Mouse (Mus musculus) embryonic facial prominence, embryonic 14.5 days (tissue): ENCODE measurements around the gene Zswim9. TPM values are rescaled to one million over a fixed set of nuclear protein-coding genes. Genes with fewer than 3 reads are reported as not detected.

ENCODE experiments used
- ATAC-seq: fragments of 200-750 bp; cut with Nextera tagmentation; 2 replicates; pipeline ENCODE4 v1.8.0; 2017; ENCODE audit warnings: low read depth, moderate number of reproducible peaks, moderate TSS enrichment
- DNase-seq: peaks from one replicate; pipeline ENCODE4 v3.0.0-alpha.2; 2015; ENCODE audit warnings: low spot score
- H3K27ac ChIP-seq: fragments of 300-500 bp; sonication (generic); replicated peaks from 2 replicates; pipeline ENCODE4 v1.5.1; 2014; ENCODE audit warnings: low read depth, mild to moderate bottlenecking, low read length, moderate library complexity
- H3K27me3 ChIP-seq: fragments of 300-500 bp; sonication (generic); replicated peaks from 2 replicates; pipeline ENCODE4 v1.6.1; 2014; ENCODE audit warnings: low read length; ENCODE audit not compliant: control insufficient read depth, insufficient read depth
- H3K36me3 ChIP-seq: fragments of 300-500 bp; sonication (generic); 2 replicates; pipeline ENCODE4 v1.6.1; 2014; ENCODE audit warnings: low read length, mixed read lengths; ENCODE audit not compliant: control insufficient read depth, insufficient read depth
- H3K4me1 ChIP-seq: fragments of 300-500 bp; sonication (generic); 2 replicates; pipeline ENCODE4 v1.6.1; 2014; ENCODE audit warnings: antibody characterized with exemption, low read length; ENCODE audit not compliant: control insufficient read depth, insufficient read depth
- H3K4me2 ChIP-seq: fragments of 300-500 bp; sonication (generic); 2 replicates; pipeline ENCODE4 v1.6.1; 2014; ENCODE audit warnings: low read depth, mild to moderate bottlenecking, low read length, moderate library complexity, mixed read lengths
- H3K4me3 ChIP-seq: fragments of 300-500 bp; sonication (generic); 2 replicates; pipeline ENCODE4 v1.5.1; 2014; ENCODE audit warnings: low read depth, mild to moderate bottlenecking, low read length
- H3K9ac ChIP-seq: fragments of 300-500 bp; sonication (generic); 2 replicates; pipeline ENCODE4 v1.6.1; 2014; ENCODE audit warnings: low read depth, mild to moderate bottlenecking, low read length, moderate library complexity, mixed read lengths
- H3K9me3 ChIP-seq: fragments of 300-500 bp; sonication (generic); 2 replicates; pipeline ENCODE4 v1.6.1; 2016; ENCODE audit warnings: low read length; ENCODE audit not compliant: control insufficient read depth
- WGBS: fragments of 180-500 bp; shearing (Covaris S2); extraction: QIAGEN DNeasy Blood & Tissue Kit; methylation state at CpG from one replicate; pipeline ENCODE4 v1.1.7; 2014; 5-methylcytosine and 5-hydroxymethylcytosine counted together
- polyA plus RNA-seq: library from polyadenylated mRNA; unstranded; fragments of >200 nt; fragmentation: Nextera tagmentation; extraction: Ambion mirVana; gene quantifications from 2 replicates; pipeline ENCODE4 v1.2.1, GENCODE M21; 2014

Zswim9 gene
- 3.8 and 4.2 TPM in 2 replicates for polyA plus RNA-seq

- ATAC-seq: peak; percentile 99
- no peaks in the 10 kb centered on the region for H3K9me3 ChIP-seq
- peak within 1 kb of the TSS; percentile 70 for H3K4me3 ChIP-seq
- peaks cover 50% of the 10 kb centered on the region for H3K36me3 ChIP-seq
- peak within 1 kb of the TSS; percentile 86 for H3K9ac ChIP-seq
- H3K4me2 ChIP-seq: peak within 1 kb of the TSS; percentile 88
- H3K27me3 ChIP-seq: no peaks in the 10 kb centered on the region
- WGBS: under 1% methylated on average over 39 of the region's 39 CpGs
- peak within 1 kb of the TSS; percentile 87 for H3K27ac ChIP-seq
- H3K4me1 ChIP-seq: 0 out of 2 replicates have a peak, but pooled peaks cover 3% of the 10 kb centered on the region
- DNase-seq: peak; percentile 97
These were observed at the start of gene Zswim9 for GRCm38 (mm10) chr7:13278308-13278891. TSS of gene Zswim9 (minus strand) at chr7:13278721.

- H3K9ac ChIP-seq: no peak within 1 kb of the TSS
- H3K4me1 ChIP-seq: no peaks in the 10 kb centered on the region
- H3K9me3 ChIP-seq: no peaks in the 10 kb centered on the region
- no peak within 1 kb of the TSS for H3K27ac ChIP-seq
- ATAC-seq (no peak), DNase-seq (no peak)
- H3K4me2 ChIP-seq: no peak within 1 kb of the TSS
- H3K27me3 ChIP-seq: no peaks in the 10 kb centered on the region
- WGBS: 77% methylated on average over 2 of the region's 2 CpGs
- no peaks in the 10 kb centered on the region for H3K36me3 ChIP-seq
- H3K4me3 ChIP-seq: no peak within 1 kb of the TSS
These were observed 45.8 kb upstream of the Zswim9 start, which contains the start of gene Pla2g4c for GRCm38 (mm10) chr7:13324316-13324715. TSS of gene Pla2g4c (plus strand) at chr7:13324655.

GRCm38 (mm10) chr7:13321424-13321823 lies 42.9 kb upstream of the Zswim9 start:
- no peaks in the 10 kb centered on the region for H3K9me3 ChIP-seq
- WGBS: 86% methylated on average over 3 of the region's 3 CpGs
- H3K36me3 ChIP-seq: no peaks in the 10 kb centered on the region
- H3K9ac ChIP-seq: no peak overlapping the region
- H3K27me3 ChIP-seq: no peaks in the 10 kb centered on the region
- no peak overlapping the region for H3K4me3 ChIP-seq
- H3K27ac ChIP-seq: no peak overlapping the region
- no peaks in the 10 kb centered on the region for H3K4me1 ChIP-seq
- DNase-seq: no peak
- no peak overlapping the region for H3K4me2 ChIP-seq
- no peak for ATAC-seq

- WGBS: 79% methylated on average over 5 of the region's 5 CpGs
- Histone ChIP-seq H3K36me3 (peaks cover 43% of the 10 kb centered on the region), H3K27me3 (no peaks in the 10 kb centered on the region), H3K9me3 (no peaks in the 10 kb centered on the region), H3K9ac (no peak overlapping the region), H3K4me3 (no peak overlapping the region), H3K27ac (0 out of 2 replicates have a peak overlapping the region, but pooled peaks have one; percentile 6), H3K4me1 (no peaks in the 10 kb centered on the region), H3K4me2 (no peak overlapping the region)
- ATAC-seq: peak; percentile 92
- DNase-seq: peak; percentile 83
These were observed 35.6 kb upstream of the Zswim9 start for GRCm38 (mm10) chr7:13314095-13314597.

GRCm38 (mm10) chr7:13311401-13311800 lies 32.9 kb upstream of the Zswim9 start:
- DNase-seq (no peak), ATAC-seq (no peak)
- peaks cover 68% of the 10 kb centered on the region for H3K36me3 ChIP-seq
- no peak overlapping the region for H3K27ac ChIP-seq
- H3K4me2 ChIP-seq: no peak overlapping the region
- H3K9ac ChIP-seq: no peak overlapping the region
- H3K9me3 ChIP-seq: no peaks in the 10 kb centered on the region
- H3K4me1 ChIP-seq: no peaks in the 10 kb centered on the region
- 99% methylated on average over 4 of the region's 4 CpGs for WGBS
- H3K27me3 ChIP-seq: no peaks in the 10 kb centered on the region
- no peak overlapping the region for H3K4me3 ChIP-seq

- WGBS: 92% methylated on average over 6 of the region's 6 CpGs
These were observed 32.1 kb upstream of the Zswim9 start for GRCm38 (mm10) chr7:13310493-13311199.

GRCm38 (mm10) chr7:13309407-13309806 lies 30.9 kb upstream of the Zswim9 start:
- Histone ChIP-seq H3K4me3 (no peak overlapping the region), H3K4me2 (no peak overlapping the region), H3K27ac (no peak overlapping the region), H3K36me3 (peaks cover 88% of the 10 kb centered on the region), H3K9ac (no peak overlapping the region), H3K4me1 (no peaks in the 10 kb centered on the region), H3K27me3 (no peaks in the 10 kb centered on the region), H3K9me3 (no peaks in the 10 kb centered on the region)
- ATAC-seq (no peak), DNase-seq (no peak)
- WGBS: 90% methylated on average over 2 of the region's 2 CpGs

More at GRCm38 (mm10) chr7:13310493-13311199, 32.1 kb upstream of the Zswim9 start:
- H3K27ac ChIP-seq: no peak overlapping the region
- H3K4me2 ChIP-seq: no peak overlapping the region
- DNase-seq (no peak), ATAC-seq (no peak)
- no peak overlapping the region for H3K4me3 ChIP-seq
- H3K9me3 ChIP-seq: no peaks in the 10 kb centered on the region
- H3K27me3 ChIP-seq: no peaks in the 10 kb centered on the region
- peaks cover 75% of the 10 kb centered on the region for H3K36me3 ChIP-seq
- no peaks in the 10 kb centered on the region for H3K4me1 ChIP-seq
- no peak overlapping the region for H3K9ac ChIP-seq

- Histone ChIP-seq H3K4me3 (no peak overlapping the region), H3K27me3 (no peaks in the 10 kb centered on the region), H3K4me1 (no peaks in the 10 kb centered on the region), H3K9me3 (no peaks in the 10 kb centered on the region), H3K9ac (no peak overlapping the region), H3K27ac (no peak overlapping the region), H3K4me2 (no peak overlapping the region), H3K36me3 (peaks cover 91% of the 10 kb centered on the region)
- ATAC-seq: no peak
- DNase-seq: no peak
These were observed 24.9 kb upstream of the Zswim9 start for GRCm38 (mm10) chr7:13303372-13303771.
